Mouse (Mus musculus) MN1 (cell line): Measurements from ENCODE around the gene Ddx19a.
"Not testable (repeated sequence)": the region's sequence is repeated elsewhere in the genome, so short reads cannot be mapped to it uniquely, and the experiment has no call there.

Experiments used
- DNase-seq: peaks from one replicate; pipeline ENCODE4 v3.0.0-alpha.2; 2016; ENCODE audit warnings: low spot score

Ddx19a gene

GRCm38 (mm10) chr8:110997547-110998531, at the start of gene Ddx19a:
Ddx19a (minus strand) TSS chr8:110997800.
- DNase-seq, result peak; percentile 96

GRCm38 (mm10) chr8:111044003-111044734, 46.6 kb upstream of the Ddx19a start:
- DNase-seq, result peak; percentile 34

GRCm38 (mm10) chr8:111042546-111042945, 44.9 kb upstream of the Ddx19a start:
- DNase-seq, result no peak

GRCm38 (mm10) chr8:111036591-111036990, 39.0 kb upstream of the Ddx19a start:
- peak; percentile 20 for DNase-seq

GRCm38 (mm10) chr8:111034276-111034675, 36.7 kb upstream of the Ddx19a start:
- peak; percentile 68 for DNase-seq

- DNase-seq, result peak; percentile 100
These were observed 36.0 kb upstream of the Ddx19a start for GRCm38 (mm10) chr8:111033482-111034215.

GRCm38 (mm10) chr8:111032916-111033315, 35.3 kb upstream of the Ddx19a start, which contains the start of gene Aars:
Aars (plus strand) TSS chr8:111033144.
- peak; percentile 86 for DNase-seq

GRCm38 (mm10) chr8:111031572-111031971, 34.0 kb upstream of the Ddx19a start, which contains the start of gene Ddx19b:
Ddx19b (minus strand) TSS chr8:111031751.
- DNase-seq, result no peak

GRCm38 (mm10) chr8:111030045-111030444, 32.4 kb upstream of the Ddx19a start:
- DNase-seq, result no peak

- no peak for DNase-seq
These were observed 32.0 kb upstream of the Ddx19a start for GRCm38 (mm10) chr8:111029589-111029988.

- DNase-seq, result peak; percentile 21
These were observed 29.9 kb upstream of the Ddx19a start for GRCm38 (mm10) chr8:111027391-111027937.

GRCm38 (mm10) chr8:111026609-111027008, 29.0 kb upstream of the Ddx19a start:
- not testable (repeated sequence) for DNase-seq

- DNase-seq, result not testable (repeated sequence)
These were observed 12.8 kb upstream of the Ddx19a start for GRCm38 (mm10) chr8:111010230-111010991.

GRCm38 (mm10) chr8:110996641-110997430, 764 bp downstream of the Ddx19a start:
- peak; percentile 39 for DNase-seq

GRCm38 (mm10) chr8:110990017-110990416, 7.6 kb downstream of the Ddx19a start:
- no peak for DNase-seq

- no peak for DNase-seq
These were observed 9.5 kb downstream of the Ddx19a start for GRCm38 (mm10) chr8:110987805-110988744.

- DNase-seq, result no peak
These were observed 16.3 kb downstream of the Ddx19a start for GRCm38 (mm10) chr8:110981304-110981703.

GRCm38 (mm10) chr8:110977987-110978386, 19.6 kb downstream of the Ddx19a start:
- not testable (repeated sequence) for DNase-seq

- not testable (repeated sequence) for DNase-seq
These were observed 21.1 kb downstream of the Ddx19a start for GRCm38 (mm10) chr8:110976532-110976931.
